Mouse (Mus musculus) adrenal gland, postnatal 4 days (tissue): ENCODE data around the gene Tle2. TPM values are rescaled to one million over a fixed set of nuclear protein-coding genes. Genes with fewer than 3 reads are reported as not detected.

ENCODE experiments used
- total RNA-seq, 2 experiments: library from RNA; stranded (reverse); gene quantifications; 2 replicates each; pipeline ENCODE4 v1.2.3; 2021

Tle2 gene
- total RNA-seq, 2 experiments from 2014 or later, result 24.9 to 30.4 TPM

Other genes starting within 250 kb of the Tle2 start
- gene Tbxa2r, start 245.8 kb upstream of the Tle2 start, total RNA-seq, result 10 to 100 TPM; 27.3 to 30.6 TPM
- gene Gipc3, start 231.3 kb upstream of the Tle2 start, total RNA-seq, result 1 to 10 TPM; 2.3 to 2.6 TPM
- 100 to 1,000 TPM; 107 to 108 TPM for gene Hmg20b, start 224.1 kb upstream of the Tle2 start, total RNA-seq
- gene Mfsd12, start 217.1 kb upstream of the Tle2 start, total RNA-seq, result 10 to 100 TPM; 21.2 to 22.0 TPM
- gene 4930404N11Rik, start 208.7 kb upstream of the Tle2 start, total RNA-seq, result 1 to 10 TPM; 6.3 to 8.2 TPM
- gene Fzr1, start 196.0 kb upstream of the Tle2 start, total RNA-seq, result 10 to 100 TPM; 69.1 to 70.7 TPM
- gene Dohh, start 190.1 kb upstream of the Tle2 start, total RNA-seq, result 10 to 100 TPM; 49.4 to 49.7 TPM
- gene Gm48551, start 190.1 kb upstream of the Tle2 start, total RNA-seq, result 1 to 10 TPM; 1.7 to 1.8 TPM
- 1 to 10 TPM; 2.6 to 4.1 TPM for gene Gm48552, start 185.6 kb upstream of the Tle2 start, total RNA-seq
- 10 to 100 TPM in 1 of 2 experiments, 1 to 10 TPM in 1; 1.2 to 13.2 TPM for gene Smim24, start 181.5 kb upstream of the Tle2 start, total RNA-seq
- 100 to 1,000 TPM; 120 to 129 TPM for gene Nfic, start 118.9 kb upstream of the Tle2 start, total RNA-seq
- 1 to 10 TPM; 3.5 to 4.2 TPM for gene Celf5, start 91.9 kb upstream of the Tle2 start, total RNA-seq
- gene Ncln, start 78.2 kb upstream of the Tle2 start, total RNA-seq, result 100 to 1,000 TPM; 107 to 117 TPM
- 1 to 10 TPM; 2.0 to 2.7 TPM for gene S1pr4, start 74.4 kb upstream of the Tle2 start, total RNA-seq
- gene Gna15, start 50.3 kb upstream of the Tle2 start, total RNA-seq, result 1 to 10 TPM in 1 of 2 experiments, under 1 TPM in 1; 0.67 to 1.2 TPM
- 10 to 100 TPM; 74.2 to 74.4 TPM for gene Gna11, start 29.4 kb upstream of the Tle2 start, total RNA-seq
- 100 to 1,000 TPM; 639 to 647 TPM for gene Aes, start 15.1 kb upstream of the Tle2 start, total RNA-seq
- 10 to 100 TPM; 12.8 to 20.2 TPM for gene Tle6, start 26.5 kb downstream of the Tle2 start, total RNA-seq
- 1 to 10 TPM; 1.1 to 2.1 TPM for gene BC025920, start 31.7 kb downstream of the Tle2 start, total RNA-seq
- gene Sirt6, start 53.2 kb downstream of the Tle2 start, total RNA-seq, result 10 to 100 TPM; 40.1 to 40.7 TPM
- 10 to 100 TPM; 38.7 to 50.5 TPM for gene Ankrd24, start 54.0 kb downstream of the Tle2 start, total RNA-seq
- gene Gm10778, start 74.5 kb downstream of the Tle2 start, total RNA-seq, result 1 to 10 TPM; 3.0 to 3.9 TPM
- 10 to 100 TPM in 1 of 2 experiments, 1 to 10 TPM in 1; 8.7 to 14.6 TPM for gene Zfp433, start 130.3 kb downstream of the Tle2 start, total RNA-seq
- 1 to 10 TPM; 4.8 to 7.5 TPM for gene Gm3055, start 196.6 kb downstream of the Tle2 start, total RNA-seq
- 1 to 10 TPM; 3.0 to 4.7 TPM for gene Gm4767, start 237.6 kb downstream of the Tle2 start, total RNA-seq